Mouse (Mus musculus): ENCODE measurements around the gene Smyd5.
A peak's percentile ranks its signal among the peaks of the same experiment; 100 is the strongest.
"Not testable (repeated sequence)": the region's sequence is repeated elsewhere in the genome, so short reads cannot be mapped to it uniquely, and the experiment has no call there.

Smyd5 gene

GRCm38 (mm10) chr6:85447351-85447750 lies 15.6 kb downstream of the Smyd5 start:
- DNase-seq (ENCODE audit: low read depth, low spot score), result no peak

- DNase-seq (ENCODE audit: low read depth, low spot score), result not testable (repeated sequence)
Observed at GRCm38 (mm10) chr6:85450140-85450539, 18.4 kb downstream of the Smyd5 start.

- DNase-seq (ENCODE audit: low read depth, low spot score), result peak; percentile 99
Observed at GRCm38 (mm10) chr6:85450697-85451663, 19.2 kb downstream of the Smyd5 start, which contains the start of gene Cct7. TSS of gene Cct7 (plus strand) at chr6:85451514.

GRCm38 (mm10) chr6:85451664-85452410 lies 20.0 kb downstream of the Smyd5 start, which contains the start of gene Pradc1:
TSS of gene Pradc1 (minus strand) at chr6:85451970.
- peak; percentile 95 for DNase-seq (ENCODE audit: low read depth, low spot score)

- DNase-seq (ENCODE audit: low read depth, low spot score), result no peak
Observed at GRCm38 (mm10) chr6:85452411-85452665, 20.5 kb downstream of the Smyd5 start.

- no peak for DNase-seq (ENCODE audit: low read depth, low spot score)
Observed at GRCm38 (mm10) chr6:85452816-85453215, 21.0 kb downstream of the Smyd5 start.

- DNase-seq (ENCODE audit: low read depth, low spot score), result no peak
Observed at GRCm38 (mm10) chr6:85459621-85460020, 27.8 kb downstream of the Smyd5 start.

- no peak for DNase-seq (ENCODE audit: low read depth, low spot score)
Observed at GRCm38 (mm10) chr6:85465381-85465780, 33.6 kb downstream of the Smyd5 start.

- DNase-seq (ENCODE audit: low read depth, low spot score), result no peak
Observed at GRCm38 (mm10) chr6:85469660-85470430, 38.1 kb downstream of the Smyd5 start.

GRCm38 (mm10) chr6:85471962-85472361 lies 40.2 kb downstream of the Smyd5 start:
- DNase-seq (ENCODE audit: low read depth, low spot score), result no peak

GRCm38 (mm10) chr6:85472542-85472941 lies 40.8 kb downstream of the Smyd5 start:
- DNase-seq (ENCODE audit: low read depth, low spot score), result no peak

GRCm38 (mm10) chr6:85475581-85475980 lies 43.8 kb downstream of the Smyd5 start:
- DNase-seq (ENCODE audit: low read depth, low spot score), result no peak

- peak; percentile 42 for DNase-seq (ENCODE audit: low read depth, low spot score)
Observed at GRCm38 (mm10) chr6:85477366-85477917, 45.7 kb downstream of the Smyd5 start.

GRCm38 (mm10) chr6:85478416-85478815 lies 46.6 kb downstream of the Smyd5 start:
- no peak for DNase-seq (ENCODE audit: low read depth, low spot score)

GRCm38 (mm10) chr6:85479979-85480378 lies 48.2 kb downstream of the Smyd5 start:
- DNase-seq (ENCODE audit: low read depth, low spot score), result no peak

- no peak for DNase-seq (ENCODE audit: low read depth, low spot score)
Observed at GRCm38 (mm10) chr6:85480685-85481084, 48.9 kb downstream of the Smyd5 start.

- DNase-seq (ENCODE audit: low read depth, low spot score), result peak; percentile 39
Observed at GRCm38 (mm10) chr6:85483843-85484721, 52.3 kb downstream of the Smyd5 start.

- no peak for DNase-seq (ENCODE audit: low read depth, low spot score)
Observed at GRCm38 (mm10) chr6:85485738-85486137, 53.9 kb downstream of the Smyd5 start.

- no peak for DNase-seq (ENCODE audit: low read depth, low spot score)
Observed at GRCm38 (mm10) chr6:85488510-85488909, 56.7 kb downstream of the Smyd5 start.

- no peak for DNase-seq (ENCODE audit: low read depth, low spot score)
Observed at GRCm38 (mm10) chr6:85489717-85490116, 57.9 kb downstream of the Smyd5 start.

GRCm38 (mm10) chr6:85490252-85490651 lies 58.5 kb downstream of the Smyd5 start:
- no peak for DNase-seq (ENCODE audit: low read depth, low spot score)
